Mouse (Mus musculus): ENCODE measurements around the gene Dennd1b.

DNA sequence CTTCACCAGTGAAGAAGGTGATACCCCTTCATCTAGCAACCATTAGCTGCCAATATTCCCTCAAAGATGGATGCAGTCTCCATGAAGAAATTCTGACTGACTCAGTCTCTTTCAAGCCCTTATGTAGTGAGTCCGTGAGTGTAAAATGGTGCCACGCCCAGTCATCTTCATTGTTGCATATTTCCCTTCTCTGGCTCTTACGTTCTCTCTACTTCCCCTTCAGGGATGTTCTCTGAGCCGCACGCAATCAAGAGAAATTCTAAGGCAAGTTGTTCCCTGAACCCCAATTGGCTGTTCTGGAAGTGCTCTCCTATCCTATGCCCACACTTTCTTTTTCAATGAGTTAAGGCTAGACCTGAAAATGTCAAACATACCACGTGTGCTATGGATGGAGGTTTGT lies 40.3 kb upstream of the Dennd1b start:
- no peak for TF ChIP-seq CHD2 (IDR thresholded peaks at IDR 0.05; ENCODE audit: low read depth, low read length)
- no peak for TF ChIP-seq HCFC1 (IDR thresholded peaks at IDR 0.05; ENCODE audit: borderline replicate concordance, insufficient read depth, low read length)

All from ES-E14 (cell line).